Mouse (Mus musculus): ENCODE data around the gene Agxt. TPM values are rescaled to one million over a fixed set of nuclear protein-coding genes. Genes with fewer than 3 reads are reported as not detected.

Gene Agxt
- total RNA-seq, 1 experiment: not detected

GRCm38 (mm10) chr1:93190726-93191305 is 55.8 kb downstream of the Agxt start:
- Histone ChIP-seq H3K9me3 (ENCODE audit: control insufficient read depth, insufficient read depth, low read depth, low read length) (no peaks in the 10 kb centered on the region), H3K9ac (ENCODE audit: insufficient read depth, low read depth, low read length, poor library complexity, severe bottlenecking) (no peak overlapping the region; the same call in 1 of the 2 replicates), H3K27ac (ENCODE audit: insufficient read depth, low read depth, low read length, poor library complexity, severe bottlenecking) (no peak overlapping the region), H3K4me3 (ENCODE audit: insufficient read depth in 1 of 2, low read depth in 1 of 2, low read length in 2 of 2, poor library complexity in 1 of 2, severe bottlenecking in 1 of 2) (peak overlapping the region; percentile 31 to 39), H3K36me3 (ENCODE audit: control insufficient read depth, insufficient read depth, low read length, poor library complexity, severe bottlenecking) (no peaks in the 10 kb centered on the region), H3K4me1 (ENCODE audit: control insufficient read depth in 2 of 2, insufficient read depth in 2 of 2, low read length in 2 of 2, poor library complexity in 1 of 2) (peaks cover 3 to 24% of the 10 kb centered on the region in 2 experiments; a peak in 3 of 4 replicates)
- in situ Hi-C loops (cut with MboI; ENCODE audit: low sequenced_read_pairs in 2 of 2, unreplicated experiment in 2 of 2): no loop called here
- no peak for DNase-seq (ENCODE audit: low read depth, low spot score)
- TF ChIP-seq ZC3H11A (IDR thresholded peaks at IDR 0.05; ENCODE audit: borderline replicate concordance, low read depth, low read length): no peak

DNA sequence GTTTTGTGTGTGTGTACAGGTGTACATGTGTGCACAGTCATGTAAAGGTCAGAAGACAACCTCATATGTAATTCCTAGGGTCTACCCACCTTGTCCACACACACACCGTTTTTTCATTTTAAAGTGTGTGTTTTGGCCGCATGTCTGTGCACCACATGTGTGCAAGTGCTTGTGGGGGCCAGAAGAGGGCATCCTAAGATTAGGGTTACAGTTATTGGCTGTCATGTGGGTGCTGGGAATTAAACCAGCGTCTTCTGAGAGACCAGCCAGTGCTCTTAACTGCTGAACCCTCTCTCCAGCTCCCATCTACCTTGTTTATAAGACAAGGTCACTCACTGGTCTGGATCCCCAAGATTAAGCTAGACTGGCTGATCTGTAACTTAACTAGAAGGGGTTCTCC is 59.9 kb downstream of the Agxt start:
- no peaks in the 10 kb centered on the region for H3K9me3 ChIP-seq (ENCODE audit: control insufficient read depth, insufficient read depth, low read depth, low read length)
- no peak overlapping the region for H3K9ac ChIP-seq (ENCODE audit: insufficient read depth, low read depth, low read length, poor library complexity, severe bottlenecking)
- no peak overlapping the region; the same call in 1 of the 2 replicates for H3K27ac ChIP-seq (ENCODE audit: insufficient read depth, low read depth, low read length, poor library complexity, severe bottlenecking)
- DNase-seq (ENCODE audit: low read depth, low spot score): no peak
- H3K4me3 ChIP-seq (ENCODE audit: insufficient read depth in 1 of 2, low read depth in 1 of 2, low read length in 2 of 2, poor library complexity in 1 of 2, severe bottlenecking in 1 of 2): no peak overlapping the region
- no peaks in the 10 kb centered on the region for H3K36me3 ChIP-seq (ENCODE audit: control insufficient read depth, insufficient read depth, low read length, poor library complexity, severe bottlenecking)
- TF ChIP-seq CHD2 (IDR thresholded peaks at IDR 0.05; ENCODE audit: low read depth, low read length): no peak
- TF ChIP-seq MAFK (IDR thresholded peaks at IDR 0.05; ENCODE audit: insufficient read depth, low read depth, low read length): no peak
- TF ChIP-seq HCFC1 (IDR thresholded peaks at IDR 0.05; ENCODE audit: borderline replicate concordance, insufficient read depth, low read length): no peak
- TF ChIP-seq ZNF384 (IDR thresholded peaks at IDR 0.05; ENCODE audit: low read depth, low read length): no peak
- TF ChIP-seq ZC3H11A (IDR thresholded peaks at IDR 0.05; ENCODE audit: borderline replicate concordance, low read depth, low read length): no peak
- in situ Hi-C loops (cut with MboI; ENCODE audit: low sequenced_read_pairs in 2 of 2, unreplicated experiment in 2 of 2): no loop called here
- H3K4me1 ChIP-seq (ENCODE audit: control insufficient read depth in 2 of 2, insufficient read depth in 2 of 2, low read length in 2 of 2, poor library complexity in 1 of 2): peaks cover 16 to 31% of the 10 kb centered on the region in 2 experiments

Other genes with a start within 250 kb of the Agxt start
- 0.71 and 1.6 TPM in 2 replicates for gene Ankmy1, start 232.3 kb upstream of the Agxt start, total RNA-seq (2012; rRNA removed)
- gene Dusp28, start 228.3 kb upstream of the Agxt start, total RNA-seq (2012; rRNA removed): 4.8 and 6.0 TPM in 2 replicates
- gene Rnpepl1, start 224.5 kb upstream of the Agxt start, total RNA-seq (2012; rRNA removed): 15.8 and 20.2 TPM in 2 replicates
- 32.6 and 47.8 TPM in 2 replicates for gene Capn10, start 200.9 kb upstream of the Agxt start, total RNA-seq (2012; rRNA removed)
- gene Gpr35, start 184.4 kb upstream of the Agxt start, total RNA-seq (2012; rRNA removed): 0.22 and 0.42 TPM in 2 replicates
- gene Aqp12, start 128.9 kb upstream of the Agxt start, total RNA-seq (2012; rRNA removed): not detected in 2 replicates
- gene Kif1a, start 33.3 kb upstream of the Agxt start, total RNA-seq (2012; rRNA removed): 8.2 and 10.2 TPM in 2 replicates
- 0.62 and 0.90 TPM in 2 replicates for gene 2310007B03Rik, start 25.7 kb downstream of the Agxt start, total RNA-seq (2012; rRNA removed)
- gene Crocc2, start 33.5 kb downstream of the Agxt start, total RNA-seq (2012; rRNA removed): 3.1 and 3.2 TPM in 2 replicates
- gene Sned1, start 100.6 kb downstream of the Agxt start, total RNA-seq (2012; rRNA removed): 11.8 and 13.3 TPM in 2 replicates
- gene Mterf4, start 170.7 kb downstream of the Agxt start, total RNA-seq (2012; rRNA removed): 38.7 and 38.9 TPM in 2 replicates
- gene Ppp1r7, start 207.6 kb downstream of the Agxt start, total RNA-seq (2012; rRNA removed): 18.6 and 22.0 TPM in 2 replicates
- gene Pask, start 208.2 kb downstream of the Agxt start, total RNA-seq (2012; rRNA removed): 34.4 and 36.8 TPM in 2 replicates
- gene Ano7, start 238.7 kb downstream of the Agxt start, total RNA-seq (2012; rRNA removed): 0.13 and 0.21 TPM in 2 replicates